Mouse (Mus musculus) cerebellum, postnatal 10 days (tissue): ENCODE results near the gene Rabep1.
A peak's percentile ranks its signal among the peaks of the same experiment; 100 is the strongest.
"Not testable (repeated sequence)": the region's sequence is repeated elsewhere in the genome, so short reads cannot be mapped to it uniquely, and the experiment has no call there.

Experiments
- DNase-seq, 2 experiments: peaks; one replicate each; pipeline ENCODE4 v3.0.0; 2021; ENCODE audit warnings: mixed read lengths in 2 of 2

The Rabep1 gene

GRCm38 (mm10) chr11:70833408-70833807 is 11.2 kb upstream of the Rabep1 start:
- DNase-seq, result no peak

DNA sequence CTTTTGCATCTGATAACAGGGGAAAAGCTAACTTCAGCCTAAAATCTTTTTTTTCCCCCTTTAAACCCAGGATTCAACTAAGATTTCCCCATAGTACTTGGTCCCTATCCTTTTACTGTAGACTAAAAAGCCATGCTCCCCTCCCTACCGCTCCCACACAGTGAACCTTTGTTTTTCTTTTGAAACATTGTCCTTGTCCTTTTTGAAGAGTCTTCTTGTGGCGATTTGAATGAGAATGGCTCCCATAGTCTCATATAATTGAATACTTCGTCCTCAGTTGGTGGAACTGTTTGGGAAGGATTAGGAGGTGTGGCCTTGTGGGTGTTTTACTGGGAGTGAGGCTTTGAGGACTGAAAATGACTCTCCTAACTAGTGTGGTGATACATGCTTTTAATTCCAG is 10.7 kb upstream of the Rabep1 start:
- no peak for DNase-seq

- DNase-seq, result no peak
Observed at GRCm38 (mm10) chr11:70835381-70835831, 9.2 kb upstream of the Rabep1 start.

DNA sequence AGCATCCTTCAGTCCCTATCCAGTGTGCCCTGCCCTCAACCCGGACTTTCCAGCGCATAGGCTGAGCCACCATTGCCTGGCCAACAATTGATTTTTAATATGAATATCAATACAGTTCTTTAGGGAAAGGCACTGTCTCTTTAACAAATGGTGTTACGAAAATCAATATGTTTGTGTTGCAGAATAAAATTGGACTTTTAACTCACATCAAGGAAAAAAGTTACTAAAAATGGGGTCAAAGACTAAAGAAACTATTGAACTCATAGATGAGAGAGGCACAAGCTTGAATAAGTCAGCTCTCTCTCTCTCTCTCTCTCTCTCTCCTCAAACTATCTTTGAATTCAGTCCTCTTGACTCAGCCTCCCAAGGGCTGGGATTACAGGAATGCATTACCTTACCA is 7.5 kb upstream of the Rabep1 start:
- DNase-seq, result no peak

DNA sequence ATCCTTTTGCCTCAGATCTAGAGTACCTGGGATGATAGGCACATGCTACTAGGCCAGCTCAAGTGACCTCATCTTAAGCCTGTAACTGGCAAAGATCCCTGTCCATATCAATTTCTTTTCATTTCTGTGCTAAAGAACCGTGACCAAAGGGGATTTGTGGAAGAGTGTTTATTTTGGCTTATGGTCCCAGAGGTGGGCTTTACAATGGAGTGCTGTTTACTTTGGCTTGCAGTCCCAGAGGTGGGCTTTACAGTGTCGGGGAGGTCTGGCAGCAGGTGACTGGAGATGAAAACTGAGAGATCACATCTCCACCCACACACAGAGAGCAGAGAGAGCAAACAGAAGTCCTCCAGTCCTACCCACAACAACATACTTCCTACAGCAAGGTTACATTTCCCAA is 6.0 kb upstream of the Rabep1 start:
- DNase-seq, result no peak

DNA sequence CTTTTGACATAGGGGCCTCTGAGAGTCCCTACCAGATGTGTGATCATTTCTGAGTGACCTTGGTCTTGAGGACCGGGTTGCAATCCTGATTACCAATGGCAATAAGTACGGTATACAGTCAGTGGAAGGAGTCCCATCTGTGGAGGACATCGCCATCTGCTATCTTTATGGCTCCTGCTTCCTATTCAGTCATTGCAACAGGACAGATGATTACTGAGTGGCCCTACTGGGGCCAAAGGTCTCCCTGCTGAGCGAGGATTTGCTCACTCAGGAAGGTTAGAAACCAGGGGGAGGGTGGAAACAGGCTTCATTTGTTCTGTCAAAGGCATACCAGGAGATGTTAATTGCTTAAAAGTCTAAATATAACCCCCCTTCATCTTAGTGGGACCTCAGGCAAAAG is 1.6 kb upstream of the Rabep1 start:
- no peak for DNase-seq

DNA sequence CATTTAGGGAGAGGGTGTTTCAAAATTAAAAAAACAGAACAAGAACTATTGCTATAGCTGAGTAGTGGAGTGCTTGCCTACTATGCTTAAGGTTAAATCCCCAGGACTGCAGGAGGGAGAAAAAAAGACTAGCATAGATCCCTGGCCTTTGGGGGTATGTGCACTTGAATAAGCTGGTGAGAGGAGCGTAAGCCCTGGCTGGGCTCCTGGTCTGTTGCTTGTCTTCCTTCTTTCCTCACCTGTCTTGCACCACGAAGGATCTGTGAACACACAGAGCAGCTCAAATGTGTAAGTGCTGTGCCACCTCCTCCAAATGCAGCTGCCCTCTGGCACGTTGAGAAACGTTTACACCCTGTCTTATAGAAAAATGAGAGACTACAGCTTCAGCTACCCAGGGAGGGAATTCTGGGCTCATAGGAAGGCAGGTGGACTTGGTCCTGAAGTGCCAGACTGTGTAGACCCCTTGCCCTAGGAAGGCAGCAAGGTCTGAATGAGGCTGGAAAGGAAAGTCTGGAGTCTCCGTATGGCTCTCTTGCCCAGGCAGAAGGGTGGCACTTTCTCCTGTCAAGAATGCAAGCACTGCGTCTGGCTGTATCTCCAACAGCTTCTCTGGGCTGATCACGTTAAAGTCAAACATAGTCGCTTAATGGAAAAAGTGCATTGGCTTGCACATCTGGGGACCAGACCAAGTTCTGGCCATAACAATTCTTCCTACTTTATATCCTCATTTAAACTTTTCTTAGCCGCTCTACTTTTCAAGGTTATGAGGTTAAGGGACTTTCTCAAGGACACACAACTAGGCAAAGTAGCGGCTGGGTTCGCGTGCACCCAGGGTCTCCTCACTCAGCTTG is 652 bp upstream of the Rabep1 start:
- DNase-seq, result peak in 1 of 2 experiments; percentile 12

- no peak for DNase-seq
Observed at GRCm38 (mm10) chr11:70845457-70845978, 940 bp downstream of the Rabep1 start.

GRCm38 (mm10) chr11:70846029-70846428 is 1.5 kb downstream of the Rabep1 start:
- no peak for DNase-seq

DNA sequence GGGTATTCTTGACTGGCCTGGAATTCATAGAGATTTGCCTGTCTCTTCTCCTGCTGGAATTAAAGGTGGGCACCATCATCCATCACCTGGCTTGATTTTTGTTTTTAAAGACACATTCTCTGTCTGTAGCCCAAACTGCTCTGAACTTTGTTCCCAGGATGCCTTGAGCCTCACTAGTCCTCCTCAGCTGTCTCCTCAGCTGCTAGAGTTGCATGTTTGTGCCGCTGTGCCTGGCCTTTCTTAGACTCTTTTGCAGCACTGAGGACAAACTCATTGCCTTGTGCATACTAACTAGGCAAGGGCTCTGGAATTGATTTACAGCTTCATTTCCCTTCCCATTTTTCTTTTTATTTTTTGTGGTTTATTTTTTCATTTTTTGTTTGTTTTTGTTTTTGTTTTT is 15.8 kb downstream of the Rabep1 start:
- DNase-seq, result no peak

GRCm38 (mm10) chr11:70863204-70863603 is 18.6 kb downstream of the Rabep1 start:
- DNase-seq, result not testable (repeated sequence)

- DNase-seq, result no peak
Observed at GRCm38 (mm10) chr11:70865223-70865622, 20.6 kb downstream of the Rabep1 start.

DNA sequence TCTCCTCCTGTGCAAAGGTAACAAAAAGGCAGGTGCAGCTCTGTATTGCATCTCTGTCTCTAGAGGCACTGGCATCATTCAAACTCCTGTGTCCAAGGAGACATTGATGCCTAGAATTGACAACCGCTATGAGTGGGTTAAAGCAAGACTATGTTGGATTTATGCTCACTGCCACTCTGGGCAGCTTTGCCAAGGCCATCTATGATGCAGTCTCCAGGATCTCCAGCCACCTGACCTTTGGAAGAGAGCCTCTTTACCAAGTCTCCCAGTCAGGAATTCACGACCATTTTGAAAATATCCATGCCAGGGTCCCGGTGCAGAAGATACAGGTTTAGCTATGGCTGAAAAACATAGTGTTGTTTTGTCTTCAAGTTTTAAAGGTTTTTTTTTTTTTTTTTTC is 24.7 kb downstream of the Rabep1 start:
- DNase-seq, result no peak

- DNase-seq, result no peak
Observed at GRCm38 (mm10) chr11:70869811-70870210, 25.2 kb downstream of the Rabep1 start.

DNA sequence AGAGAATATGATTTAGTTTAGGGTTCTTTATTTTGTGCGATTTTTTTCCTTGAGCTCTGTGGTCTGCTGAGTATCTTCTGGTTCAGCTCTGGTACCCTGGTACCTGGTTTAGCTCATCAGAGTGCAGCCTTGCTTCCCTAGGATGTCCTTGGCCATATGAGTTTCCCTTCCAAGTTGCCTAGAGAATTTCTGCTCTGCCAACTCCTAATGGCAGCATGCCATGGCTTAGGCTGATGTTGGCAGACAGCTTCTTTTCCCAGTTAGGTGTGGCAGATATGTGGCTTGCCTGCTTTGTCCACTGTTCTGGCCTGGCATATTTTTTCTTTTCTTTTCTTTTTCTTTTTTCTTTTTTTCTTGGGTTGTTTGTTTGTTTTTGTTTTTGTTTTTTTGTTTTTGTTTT is 25.8 kb downstream of the Rabep1 start:
- peak; percentile 82 to 89 for DNase-seq

DNA sequence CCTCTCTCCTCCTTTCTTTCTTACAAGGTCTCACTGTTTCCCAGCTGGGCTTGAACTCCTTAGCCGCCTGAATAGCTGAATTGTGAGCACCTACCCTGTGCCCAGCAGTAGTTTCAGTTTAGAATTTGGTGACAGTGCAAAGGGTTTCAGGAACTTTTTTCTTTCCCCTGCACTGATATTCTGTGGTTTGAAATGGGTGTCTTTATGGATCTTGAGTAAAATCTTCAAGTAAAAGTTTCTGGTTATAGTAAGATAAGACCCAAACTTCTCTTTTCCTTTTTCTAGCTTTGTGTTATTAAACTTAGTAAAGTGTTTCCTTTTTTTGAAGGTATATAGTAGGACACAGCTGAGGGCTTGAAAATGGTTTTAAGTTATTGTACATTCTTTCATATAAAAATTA is 26.5 kb downstream of the Rabep1 start:
- DNase-seq, result no peak

- DNase-seq, result peak; percentile 70 to 74
Observed at GRCm38 (mm10) chr11:70871766-70872330, 27.3 kb downstream of the Rabep1 start.

DNA sequence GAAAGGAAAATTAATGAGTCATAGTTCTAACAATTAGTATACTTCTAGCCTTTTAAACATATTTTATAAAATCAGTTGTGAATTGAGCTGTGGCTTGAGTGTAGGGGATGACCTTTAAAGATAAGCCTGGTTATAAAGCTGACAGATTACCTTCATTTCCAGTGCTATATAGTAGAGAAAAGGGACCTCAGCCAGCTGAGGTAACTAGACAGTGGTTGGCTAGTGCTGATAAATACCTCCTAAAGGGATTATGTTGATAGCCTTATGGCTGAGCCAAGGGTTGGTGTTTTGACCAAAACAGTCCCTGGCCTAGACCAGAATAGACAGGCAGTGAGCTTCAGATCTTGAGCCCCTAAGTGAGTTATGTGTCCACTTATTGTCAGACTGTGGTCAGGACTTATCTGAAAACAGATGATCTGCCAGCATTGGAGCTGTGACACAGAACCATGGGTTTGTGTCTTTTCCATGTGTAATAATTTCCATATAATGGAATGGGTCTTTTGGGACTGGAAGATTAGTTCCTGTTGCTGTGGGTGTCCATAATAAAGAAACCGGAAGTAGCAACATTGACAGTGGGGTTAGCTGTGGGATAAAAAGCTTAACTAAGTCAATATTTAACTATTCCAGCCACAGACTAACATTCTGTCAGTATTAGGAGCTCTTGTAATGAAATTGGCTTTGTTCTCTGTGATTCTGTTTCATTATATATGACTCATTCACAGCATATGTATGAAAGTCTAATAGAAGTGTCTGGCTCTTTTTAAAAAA is 29.5 kb downstream of the Rabep1 start:
- no peak for DNase-seq

DNA sequence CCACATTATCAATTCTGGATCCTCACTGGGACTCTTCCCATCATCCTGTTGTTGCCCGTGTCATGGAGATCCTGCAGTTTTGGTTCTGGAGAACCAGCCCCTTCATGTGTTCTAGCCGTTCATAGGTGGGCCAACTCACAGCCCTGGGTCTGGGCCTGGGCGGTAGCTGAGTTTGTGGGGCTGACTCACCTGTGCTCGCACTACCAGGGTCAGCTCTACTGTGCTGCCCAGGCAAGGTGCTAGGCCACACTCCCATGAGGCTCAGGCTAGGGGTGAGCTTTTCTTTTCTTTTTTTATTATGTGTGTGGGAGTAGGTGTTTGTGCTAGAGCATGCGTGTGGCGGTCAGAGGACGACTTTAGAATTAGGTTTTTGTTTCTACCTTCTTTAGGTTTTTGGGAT is 33.1 kb downstream of the Rabep1 start:
- no peak for DNase-seq

- DNase-seq, result no peak
Observed at GRCm38 (mm10) chr11:70882905-70883430, 38.4 kb downstream of the Rabep1 start.

DNA sequence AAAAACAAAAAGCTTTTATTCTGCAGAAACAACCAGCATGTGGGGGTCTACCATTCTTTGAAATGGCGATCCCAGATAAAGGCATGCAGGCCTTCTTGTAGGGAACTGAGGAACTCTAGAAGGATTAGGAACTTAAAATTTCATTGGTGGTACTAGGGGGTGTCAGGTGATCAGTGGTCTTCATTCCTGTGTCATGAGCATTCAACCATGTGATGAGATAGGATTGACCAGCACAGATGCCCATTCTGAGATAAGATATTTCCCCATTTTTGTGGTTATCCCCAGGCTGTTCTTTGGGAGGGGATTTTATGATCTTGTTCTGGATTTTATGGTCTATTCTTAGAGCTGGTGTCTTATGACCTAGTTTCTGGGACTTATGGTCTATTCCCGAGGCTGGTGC is 46.1 kb downstream of the Rabep1 start:
- DNase-seq, result no peak

DNA sequence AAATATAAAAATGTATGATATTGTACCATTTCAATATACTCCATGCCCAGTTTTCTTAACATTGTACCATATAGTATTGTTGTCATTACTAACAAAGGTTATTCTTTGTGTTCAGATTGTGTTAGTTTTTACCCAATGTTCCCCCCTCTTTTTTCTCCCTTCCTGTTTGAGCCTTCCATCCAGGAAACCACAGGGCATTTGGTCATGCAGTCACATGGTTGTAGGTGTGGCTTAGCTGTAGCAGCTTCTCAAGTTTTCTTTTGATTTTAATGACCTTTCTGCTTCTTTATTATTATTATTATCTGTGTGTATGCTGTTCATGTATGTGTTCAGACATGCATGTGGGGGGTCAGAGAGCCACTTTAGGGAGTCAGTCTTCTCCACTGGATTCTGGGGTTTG is 47.0 kb downstream of the Rabep1 start:
- no peak for DNase-seq

- DNase-seq, result no peak
Observed at GRCm38 (mm10) chr11:70897680-70898079, 53.1 kb downstream of the Rabep1 start.
